Mouse (Mus musculus) heart, embryonic 14.5 days (tissue): Measurements from ENCODE around the gene Uck1. TPM values are rescaled to one million over a fixed set of nuclear protein-coding genes. Genes with fewer than 3 reads are reported as not detected.

ENCODE experiments used
- ATAC-seq: fragments of 200-750 bp; cut with Nextera tagmentation; 2 replicates; pipeline ENCODE4 v1.8.0; 2017; ENCODE audit warnings: low read depth, moderate TSS enrichment; ENCODE audit not compliant: insufficient number of reproducible peaks, insufficient read depth, low FRiP score
- H3K27ac ChIP-seq, 2 experiments: fragments of 200-500 bp in 1 of 2; fragments of 300-500 bp in 1 of 2; sonication (generic) in 1 of 2; replicated peaks in 1 of 2; 2 replicates each; pipeline ENCODE4 v1.5.1; 2012 to 2014; ENCODE audit warnings: low read depth in 2 of 2, low read length in 2 of 2, control low read depth in 1 of 2, mild to moderate bottlenecking in 1 of 2, mixed read lengths in 1 of 2; ENCODE audit not compliant: control insufficient read depth in 1 of 2, insufficient read depth in 1 of 2
- H3K27me3 ChIP-seq: fragments of 300-500 bp; sonication (generic); 2 replicates; pipeline ENCODE4 v1.6.1; 2014; ENCODE audit warnings: mild to moderate bottlenecking, low read length, control low read depth; ENCODE audit not compliant: control insufficient read depth, insufficient read depth
- H3K36me3 ChIP-seq: fragments of 300-500 bp; sonication (generic); 2 replicates; pipeline ENCODE4 v1.6.1; 2014; ENCODE audit warnings: mild to moderate bottlenecking, control low read depth, low read length, mixed read lengths; ENCODE audit not compliant: control insufficient read depth, insufficient read depth
- H3K4me1 ChIP-seq, 2 experiments: fragments of 200-500 bp in 1 of 2; fragments of 300-500 bp in 1 of 2; sonication (generic) in 1 of 2; 2 replicates each; pipeline ENCODE4 v1.6.1; 2012 to 2014; ENCODE audit warnings: low read length in 2 of 2, control low read depth in 1 of 2, mixed read lengths in 1 of 2; ENCODE audit not compliant: control insufficient read depth in 2 of 2, insufficient read depth in 2 of 2
- H3K4me2 ChIP-seq: fragments of 300-500 bp; sonication (generic); 2 replicates; pipeline ENCODE4 v1.6.1; 2014; ENCODE audit warnings: mild to moderate bottlenecking, low read length
- H3K4me3 ChIP-seq, 2 experiments: fragments of 200-500 bp in 1 of 2; fragments of 300-500 bp in 1 of 2; sonication (generic) in 1 of 2; 2 replicates each; pipeline ENCODE4 v1.5.1; 2012 to 2014; ENCODE audit warnings: low read length in 2 of 2, mild to moderate bottlenecking in 2 of 2, control low read depth in 1 of 2, low read depth in 1 of 2, moderate library complexity in 1 of 2; ENCODE audit not compliant: control insufficient read depth in 1 of 2, insufficient read depth in 1 of 2
- H3K9ac ChIP-seq: fragments of 300-500 bp; sonication (generic); 2 replicates; pipeline ENCODE4 v1.6.1; 2014; ENCODE audit warnings: mild to moderate bottlenecking, low read length
- H3K9me3 ChIP-seq: fragments of 300-500 bp; sonication (generic); 2 replicates; pipeline ENCODE4 v1.6.1; 2016; ENCODE audit warnings: low read length, control low read depth; ENCODE audit not compliant: control insufficient read depth
- WGBS: fragments of 180-500 bp; shearing (Covaris S2); extraction: QIAGEN DNeasy Blood & Tissue Kit; methylation state at CpG from one replicate; pipeline ENCODE4 v1.1.7; 2014; 5-methylcytosine and 5-hydroxymethylcytosine counted together
- polyA plus RNA-seq: library from polyadenylated mRNA; unstranded; fragments of >200 nt; fragmentation: Nextera tagmentation; extraction: Ambion mirVana; gene quantifications from 2 replicates; pipeline ENCODE4 v1.2.1, GENCODE M21; 2014

Gene Uck1
- polyA plus RNA-seq, 1 experiment from 2014 or later: 43.4 TPM

DNA sequence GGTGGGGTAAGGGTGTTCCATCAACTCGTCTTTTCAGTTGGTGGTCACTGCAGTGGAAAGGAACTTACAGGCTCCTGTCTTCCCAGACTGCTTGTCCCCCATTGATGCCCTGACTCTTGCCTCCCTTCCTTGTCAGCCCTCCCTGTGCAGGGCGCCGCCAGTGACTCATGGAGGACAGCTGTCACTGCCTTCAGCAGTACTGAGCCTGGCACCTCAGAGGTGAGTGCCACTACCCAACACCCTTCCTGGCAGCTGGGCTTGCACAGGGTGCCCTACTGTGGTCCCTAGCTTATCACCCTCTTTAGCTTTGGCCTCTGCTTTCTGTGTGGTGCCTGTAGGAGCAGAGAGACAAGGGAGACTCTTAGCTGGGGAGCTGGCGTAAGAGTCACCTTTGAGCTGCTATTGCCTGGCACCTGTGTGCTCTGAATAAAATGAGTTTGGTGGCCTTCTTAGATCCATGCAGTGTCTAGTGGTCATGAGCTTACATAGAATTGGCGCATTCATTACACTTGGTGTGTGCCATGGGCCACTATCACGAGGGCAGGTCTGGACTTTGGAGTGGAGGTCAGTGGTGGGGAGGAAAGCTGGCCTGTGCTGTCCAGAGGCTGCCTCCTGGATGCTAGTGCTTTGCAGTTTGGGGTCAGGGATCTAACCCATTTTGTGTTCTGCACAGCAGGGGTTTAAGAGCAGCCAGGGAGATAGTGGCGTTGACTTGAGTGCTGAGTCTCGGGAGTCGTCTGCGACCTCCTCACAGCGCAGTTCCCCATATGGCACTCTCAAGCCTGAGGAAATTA lies 41.2 kb downstream of the Uck1 start:
- no peaks in the 10 kb centered on the region for H3K4me1 ChIP-seq
- H3K4me2 ChIP-seq: no peak overlapping the region
- no peaks in the 10 kb centered on the region for H3K9me3 ChIP-seq
- H3K27me3 ChIP-seq: no peaks in the 10 kb centered on the region
- no peak overlapping the region for H3K27ac ChIP-seq
- H3K36me3 ChIP-seq: peaks cover 100% of the 10 kb centered on the region
- no peak overlapping the region for H3K4me3 ChIP-seq
- WGBS: 87% methylated on average over 11 of the region's 11 CpGs
- ATAC-seq: no peak
- no peak overlapping the region for H3K9ac ChIP-seq

- peaks cover 100% of the 10 kb centered on the region for H3K36me3 ChIP-seq
- H3K4me2 ChIP-seq: no peak overlapping the region
- WGBS: 85% methylated on average over 5 of the region's 5 CpGs
Observed at GRCm38 (mm10) chr2:32218113-32218512, 41.8 kb downstream of the Uck1 start.

GRCm38 (mm10) chr2:32217656-32218055 lies 42.3 kb downstream of the Uck1 start:
- 79% methylated on average over 8 of the region's 8 CpGs for WGBS
- ATAC-seq: no peak
- no peak overlapping the region for H3K27ac ChIP-seq

More at GRCm38 (mm10) chr2:32218113-32218512, 41.8 kb downstream of the Uck1 start:
- Histone ChIP-seq H3K27ac (no peak overlapping the region), H3K9me3 (no peaks in the 10 kb centered on the region), H3K27me3 (no peaks in the 10 kb centered on the region), H3K9ac (no peak overlapping the region), H3K4me3 (no peak overlapping the region), H3K4me1 (no peaks in the 10 kb centered on the region)
- ATAC-seq: no peak

DNA sequence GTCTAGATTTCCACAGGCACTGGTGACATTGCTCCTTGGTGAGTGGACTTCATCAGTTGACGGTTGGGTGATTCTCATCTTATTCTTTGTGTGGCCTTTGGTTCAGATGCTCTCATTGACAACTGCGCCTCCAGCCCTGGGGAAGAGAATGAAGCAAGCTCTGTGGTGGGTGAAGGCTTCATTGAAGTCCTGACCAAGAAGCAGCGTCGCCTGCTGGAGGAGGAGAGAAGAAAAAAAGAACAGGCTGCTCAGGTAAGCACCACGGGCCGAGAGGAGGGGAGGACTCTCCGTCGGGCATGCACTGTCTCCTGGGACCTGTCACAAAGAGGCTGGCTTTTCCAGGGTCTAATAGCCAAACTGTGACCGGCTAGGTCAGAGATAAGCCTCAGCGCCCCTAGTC lies 43.5 kb downstream of the Uck1 start:
- Histone ChIP-seq H3K4me3 (no peak overlapping the region), H3K4me1 (no peaks in the 10 kb centered on the region)
- no peak for ATAC-seq

More at GRCm38 (mm10) chr2:32217656-32218055, 42.3 kb downstream of the Uck1 start:
- H3K4me1 ChIP-seq: no peaks in the 10 kb centered on the region
- H3K9me3 ChIP-seq: no peaks in the 10 kb centered on the region
- H3K36me3 ChIP-seq: peaks cover 100% of the 10 kb centered on the region
- H3K27me3 ChIP-seq: no peaks in the 10 kb centered on the region
- H3K9ac ChIP-seq: no peak overlapping the region
- H3K4me2 ChIP-seq: no peak overlapping the region
- H3K4me3 ChIP-seq: no peak overlapping the region

DNA sequence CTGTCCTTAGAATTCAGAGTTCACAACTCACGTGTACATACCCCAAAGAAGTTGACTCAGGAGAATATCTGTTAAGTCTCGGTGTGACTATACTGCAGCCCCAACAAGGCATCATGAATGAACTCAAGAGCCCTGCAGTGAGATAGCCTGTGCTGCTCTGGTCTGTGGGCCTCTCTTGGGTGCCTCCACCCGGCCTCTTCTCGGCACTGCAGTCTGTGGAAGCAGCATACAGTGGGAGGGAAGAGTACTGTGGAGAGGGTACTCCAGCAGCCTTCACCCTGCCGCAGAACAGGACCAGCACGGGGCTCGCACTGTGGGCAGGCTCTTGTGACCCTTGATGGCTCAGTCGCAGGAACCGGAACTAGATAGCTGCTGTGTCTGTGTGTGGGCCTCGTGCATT lies 44.4 kb downstream of the Uck1 start:
- Histone ChIP-seq H3K27me3 (no peaks in the 10 kb centered on the region), H3K27ac (no peak overlapping the region), H3K4me3 (no peak overlapping the region), H3K4me1 (no peaks in the 10 kb centered on the region), H3K36me3 (peaks cover 100% of the 10 kb centered on the region), H3K9ac (no peak overlapping the region), H3K9me3 (no peaks in the 10 kb centered on the region), H3K4me2 (no peak overlapping the region)
- ATAC-seq: no peak
- WGBS: 91% methylated on average over 10 of the region's 10 CpGs

More for the DNA sequence above, 43.5 kb downstream of the Uck1 start:
- WGBS: 84% methylated on average over 10 of the region's 10 CpGs
- no peaks in the 10 kb centered on the region for H3K9me3 ChIP-seq
- no peaks in the 10 kb centered on the region for H3K27me3 ChIP-seq
- H3K4me2 ChIP-seq: no peak overlapping the region
- H3K9ac ChIP-seq: no peak overlapping the region
- H3K36me3 ChIP-seq: peaks cover 100% of the 10 kb centered on the region
- H3K27ac ChIP-seq: no peak overlapping the region

DNA sequence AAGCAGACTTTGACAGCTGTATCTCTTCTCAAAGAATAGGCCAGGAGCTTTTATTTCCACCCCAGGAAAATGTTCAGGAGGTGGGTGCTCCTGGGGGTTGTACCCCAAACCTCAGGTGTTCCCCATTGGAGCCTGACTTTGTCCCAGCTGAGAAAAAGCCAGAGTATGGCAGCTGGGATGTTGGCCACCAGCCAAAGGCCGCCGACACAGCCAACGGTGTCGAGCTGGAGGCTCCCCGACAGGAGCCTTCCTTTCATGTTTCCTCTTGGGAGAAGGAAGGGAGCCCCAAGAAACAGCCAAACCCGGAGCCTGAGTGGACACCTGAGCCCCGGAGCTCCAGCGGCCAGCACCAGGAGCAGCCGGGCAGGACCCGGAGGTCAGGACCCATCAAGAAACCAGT lies 47.0 kb downstream of the Uck1 start:
- no peaks in the 10 kb centered on the region for H3K9me3 ChIP-seq
- H3K27me3 ChIP-seq: no peaks in the 10 kb centered on the region
- no peak for ATAC-seq
- H3K27ac ChIP-seq: no peak overlapping the region
- H3K4me1 ChIP-seq: no peaks in the 10 kb centered on the region
- H3K4me3 ChIP-seq: no peak overlapping the region
- peaks cover 100% of the 10 kb centered on the region for H3K36me3 ChIP-seq
- no peak overlapping the region for H3K4me2 ChIP-seq
- no peak overlapping the region for H3K9ac ChIP-seq
- WGBS: 55% methylated on average over 10 of the region's 10 CpGs

GRCm38 (mm10) chr2:32211689-32212088 lies 48.3 kb downstream of the Uck1 start:
- Histone ChIP-seq H3K27me3 (no peaks in the 10 kb centered on the region), H3K4me2 (no peak overlapping the region), H3K36me3 (peaks cover 100% of the 10 kb centered on the region), H3K9me3 (no peaks in the 10 kb centered on the region), H3K4me3 (no peak overlapping the region), H3K9ac (no peak overlapping the region), H3K27ac (no peak overlapping the region), H3K4me1 (no peaks in the 10 kb centered on the region)
- no peak for ATAC-seq
- WGBS: 86% methylated on average over 8 of the region's 8 CpGs

GRCm38 (mm10) chr2:32207682-32208081 lies 52.3 kb downstream of the Uck1 start:
- Histone ChIP-seq H3K9ac (no peak overlapping the region), H3K36me3 (peaks cover 100% of the 10 kb centered on the region)

More at GRCm38 (mm10) chr2:32207682-32208081, 52.3 kb downstream of the Uck1 start:
- H3K4me2 ChIP-seq: no peak overlapping the region
- no peaks in the 10 kb centered on the region for H3K9me3 ChIP-seq
- H3K27me3 ChIP-seq: no peaks in the 10 kb centered on the region
- WGBS: 95% methylated on average over 1 of the region's 1 CpGs
- H3K27ac ChIP-seq: no peak overlapping the region
- H3K4me1 ChIP-seq: no peaks in the 10 kb centered on the region
- no peak for ATAC-seq
- H3K4me3 ChIP-seq: no peak overlapping the region
